Mouse (Mus musculus) brain, embryonic 14.5 days (tissue): ENCODE measurements around the gene Cd200.

Experiments
- CTCF ChIP-seq: fragments of 200-500 bp; IDR thresholded peaks from 2 replicates; pipeline ENCODE4 v1.5.1; 2012; ENCODE audit warnings: inconsistent platforms, mild to moderate bottlenecking, moderate library complexity, borderline replicate concordance; ENCODE audit not compliant: insufficient read depth, insufficient read length; ENCODE audit errors: extremely low read depth
- POLR2A ChIP-seq: fragments of 200-500 bp; IDR thresholded peaks from 2 replicates; pipeline ENCODE4 v1.6.1; 2012; ENCODE audit warnings: mild to moderate bottlenecking, inconsistent platforms, borderline replicate concordance; ENCODE audit not compliant: poor library complexity, insufficient read depth, insufficient read length, severe bottlenecking; ENCODE audit errors: extremely low read depth

- TF ChIP-seq CTCF: no peak
- no peak for TF ChIP-seq POLR2A
Observed at GRCm38 (mm10) chr16:45334376-45334765, 74.5 kb downstream of the Cd200 start.
